Mouse (Mus musculus) subcutaneous adipose tissue, adult 2 months (tissue): ENCODE measurements around the gene Atp2b2. TPM values are rescaled to one million over a fixed set of nuclear protein-coding genes. Genes with fewer than 3 reads are reported as not detected.

Experiments
- polyA plus RNA-seq: library from polyadenylated mRNA; depleted of rRNA; stranded (reverse); fragments of >200 nt; gene quantifications from 2 replicates; pipeline ENCODE4 v1.2.3, GENCODE M21; 2012; ENCODE audit warnings: low replicate concordance; rRNA removed

Atp2b2 gene
- polyA plus RNA-seq: 0.30 and 12.0 TPM in 2 replicates

GRCm38 (mm10) chr6:114042332-114042731 is at the start of gene Atp2b2:
Gene Atp2b2 (minus strand): TSS chr6:114042613.

GRCm38 (mm10) chr6:113740236-113741217 is 301.9 kb downstream of the Atp2b2 start, which contains the start of gene Sec13:
Gene Sec13 (minus strand): TSS chr6:113740743.

GRCm38 (mm10) chr6:113719878-113720277 is 322.5 kb downstream of the Atp2b2 start, which contains the start of gene Ghrl:
Gene Ghrl (minus strand): TSS chr6:113719880.

GRCm38 (mm10) chr6:113696582-113697221 is 345.7 kb downstream of the Atp2b2 start, which contains the start of gene Tatdn2:
Gene Tatdn2 (plus strand): TSS chr6:113697050.

Other genes starting within 250 kb of the Atp2b2 start
- gene Slc6a11, start 88.6 kb upstream of the Atp2b2 start, polyA plus RNA-seq: 0.03 TPM in 1 of 2 replicates, not detected in the other
- 0.06 TPM in 2 replicates for gene Slc6a1, start 240.0 kb upstream of the Atp2b2 start, polyA plus RNA-seq